Mouse (Mus musculus) spleen, adult 2 months (tissue): ENCODE results near the gene Robo2. TPM values are rescaled to one million over a fixed set of nuclear protein-coding genes. Genes with fewer than 3 reads are reported as not detected.
"Not testable (repeated sequence)": the region's sequence is repeated elsewhere in the genome, so short reads cannot be mapped to it uniquely, and the experiment has no call there.

Source experiments
- DNase-seq, 2 experiments: peaks; one replicate each; pipeline versions ENCODE4 v3.0.0 to v3.0.0-alpha.2; 2012 to 2021; ENCODE audit warnings: low spot score in 2 of 2, low read depth in 1 of 2
- H3K27ac ChIP-seq: fragments of 200-500 bp; 2 replicates; pipeline ENCODE4 v1.5.1; 2012; ENCODE audit warnings: low read length, inconsistent platforms; ENCODE audit not compliant: insufficient read depth
- H3K27me3 ChIP-seq: fragments of 200-500 bp; 2 replicates; pipeline ENCODE4 v1.6.1; 2012; ENCODE audit warnings: mild to moderate bottlenecking, moderate library complexity, low read length, inconsistent platforms; ENCODE audit not compliant: control insufficient read depth, insufficient read depth
- H3K36me3 ChIP-seq: fragments of 200-500 bp; 2 replicates; pipeline ENCODE4 v1.6.1; 2012; ENCODE audit warnings: mild to moderate bottlenecking, low read length, inconsistent platforms; ENCODE audit not compliant: control insufficient read depth, insufficient read depth
- H3K4me1 ChIP-seq: fragments of 200-500 bp; 2 replicates; pipeline ENCODE4 v1.6.1; 2011; ENCODE audit warnings: inconsistent platforms; ENCODE audit not compliant: control insufficient read depth, insufficient read depth, insufficient read length
- H3K4me3 ChIP-seq: fragments of 200-500 bp; 2 replicates; pipeline ENCODE4 v1.5.1; 2011; ENCODE audit warnings: mild to moderate bottlenecking, inconsistent platforms; ENCODE audit not compliant: insufficient read depth, insufficient read length; ENCODE audit errors: extremely low read depth
- CTCF ChIP-seq: fragments of 200-500 bp; IDR thresholded peaks from 2 replicates; pipeline ENCODE4 v1.5.1; 2011; ENCODE audit warnings: mild to moderate bottlenecking, inconsistent platforms; ENCODE audit not compliant: insufficient read depth, insufficient read length, insufficient replicate concordance; ENCODE audit errors: extremely low read depth
- POLR2A ChIP-seq: fragments of 200-500 bp; IDR thresholded peaks from 2 replicates; pipeline ENCODE4 v1.6.1; 2011; ENCODE audit warnings: low read depth, low read length, inconsistent platforms
- WGBS: fragments of 180-500 bp; shearing (Covaris S2); methylation state at CpG from one replicate; pipeline ENCODE4 v1.1.7; 2018; 5-methylcytosine and 5-hydroxymethylcytosine counted together
- polyA plus RNA-seq: library from polyadenylated mRNA; depleted of rRNA; stranded (reverse); fragments of >200 nt; gene quantifications from 2 replicates; pipeline ENCODE4 v1.2.3, GENCODE M21; 2012

Gene Robo2
- polyA plus RNA-seq, 1 experiment = 5.2 TPM

- no peaks in the 10 kb centered on the region for H3K4me1 ChIP-seq
- no peaks in the 10 kb centered on the region for H3K27me3 ChIP-seq
- DNase-seq = no peak
- no peak overlapping the region for H3K4me3 ChIP-seq
- TF ChIP-seq POLR2A (no peak), CTCF (no peak)
- no peaks in the 10 kb centered on the region for H3K36me3 ChIP-seq
- WGBS = 80% methylated on average over 1 of the region's 1 CpGs
- no peak overlapping the region for H3K27ac ChIP-seq
Observed at GRCm38 (mm10) chr16:74136181-74136580, 275.4 kb downstream of the Robo2 start.

GRCm38 (mm10) chr16:74132833-74133232 lies 278.8 kb downstream of the Robo2 start:
- Histone ChIP-seq H3K4me1 (no peaks in the 10 kb centered on the region), H3K4me3 (no peak overlapping the region), H3K27me3 (no peaks in the 10 kb centered on the region), H3K27ac (no peak overlapping the region), H3K36me3 (no peaks in the 10 kb centered on the region)
- DNase-seq = no peak
- TF ChIP-seq POLR2A (no peak), CTCF (no peak)
- 80% methylated on average over 6 of the region's 6 CpGs for WGBS

- TF ChIP-seq POLR2A (no peak), CTCF (no peak)
- no peak for DNase-seq
- WGBS = 85% methylated on average over 5 of the region's 5 CpGs
- Histone ChIP-seq H3K36me3 (no peaks in the 10 kb centered on the region), H3K4me3 (no peak overlapping the region), H3K4me1 (no peaks in the 10 kb centered on the region), H3K27me3 (no peaks in the 10 kb centered on the region), H3K27ac (no peak overlapping the region)
Observed at GRCm38 (mm10) chr16:74131370-74131769, 280.3 kb downstream of the Robo2 start.

- Histone ChIP-seq H3K4me1 (no peaks in the 10 kb centered on the region), H3K36me3 (no peaks in the 10 kb centered on the region), H3K27ac (no peak overlapping the region), H3K27me3 (no peaks in the 10 kb centered on the region), H3K4me3 (no peak overlapping the region)
- 89% methylated on average over 5 of the region's 5 CpGs for WGBS
- TF ChIP-seq CTCF (no peak), POLR2A (no peak)
- no peak for DNase-seq
Observed at GRCm38 (mm10) chr16:74128443-74128983, 283.1 kb downstream of the Robo2 start.

- no peaks in the 10 kb centered on the region for H3K36me3 ChIP-seq
- no peak for TF ChIP-seq CTCF
- no peak for TF ChIP-seq POLR2A
- no peaks in the 10 kb centered on the region for H3K4me1 ChIP-seq
- no peak for DNase-seq
- H3K27ac ChIP-seq = no peak overlapping the region
- no peak overlapping the region for H3K4me3 ChIP-seq
- WGBS = 93% methylated on average over 3 of the region's 3 CpGs
- no peaks in the 10 kb centered on the region for H3K27me3 ChIP-seq
Observed at GRCm38 (mm10) chr16:74113155-74113554, 298.5 kb downstream of the Robo2 start.

- no peak for DNase-seq
- no peak overlapping the region for H3K27ac ChIP-seq
- H3K27me3 ChIP-seq = no peaks in the 10 kb centered on the region
- H3K36me3 ChIP-seq = no peaks in the 10 kb centered on the region
- no peak overlapping the region for H3K4me3 ChIP-seq
- no peak for TF ChIP-seq POLR2A
- TF ChIP-seq CTCF = no peak
- no peaks in the 10 kb centered on the region for H3K4me1 ChIP-seq
- 83% methylated on average over 4 of the region's 4 CpGs for WGBS
Observed at GRCm38 (mm10) chr16:74111101-74111500, 300.5 kb downstream of the Robo2 start.

GRCm38 (mm10) chr16:74104449-74104848 lies 307.2 kb downstream of the Robo2 start:
- not testable (repeated sequence) for H3K27ac ChIP-seq, H3K4me3 ChIP-seq, H3K4me1 ChIP-seq, DNase-seq, H3K27me3 ChIP-seq, H3K36me3 ChIP-seq
- WGBS = 85% methylated on average over 8 of the region's 8 CpGs
